Mouse (Mus musculus): Measurements from ENCODE around the gene Atad1. TPM values are rescaled to one million over a fixed set of nuclear protein-coding genes. Genes with fewer than 3 reads are reported as not detected.

Gene Atad1
- polyA plus RNA-seq, 1 experiment from 2014 or later, result 49.6 TPM

DNA sequence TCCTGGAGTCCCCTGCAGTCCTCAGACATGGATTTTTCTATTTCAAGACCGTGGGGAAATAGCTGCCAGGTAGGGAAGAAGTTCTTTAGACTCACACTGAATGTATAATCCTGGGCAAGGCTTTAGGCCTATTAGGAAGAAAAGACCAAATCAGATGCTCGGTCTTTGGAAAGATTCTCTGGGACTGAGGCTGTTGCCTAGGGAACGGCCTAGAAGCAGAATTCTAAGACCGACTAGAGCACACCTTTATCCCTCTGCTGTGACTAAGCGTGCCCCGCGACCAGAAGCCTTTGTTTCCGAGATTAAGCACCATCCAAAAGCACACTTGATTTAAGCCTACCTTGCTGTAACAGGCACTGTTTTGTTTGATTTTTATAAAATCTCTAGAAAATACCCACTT lies 97.6 kb downstream of the Atad1 start:
- no peak for ATAC-seq
- no peaks in the 10 kb centered on the region for H3K9me3 ChIP-seq (ENCODE audit: control insufficient read depth)
- H3K36me3 ChIP-seq (ENCODE audit: control insufficient read depth, insufficient read depth), result peaks cover 15% of the 10 kb centered on the region; the same call in 1 of the 2 replicates
- no peaks in the 10 kb centered on the region for H3K27me3 ChIP-seq (replicated peaks; ENCODE audit: control insufficient read depth, insufficient read depth, low read length)
- no peak overlapping the region for H3K9ac ChIP-seq (ENCODE audit: low read depth, low read length)
- no peak for TF ChIP-seq CTCF (IDR thresholded peaks at IDR 0.05; ENCODE audit: low read depth)
- no peak overlapping the region for H3K4me3 ChIP-seq (ENCODE audit: low read depth, low read length)
- H3K27ac ChIP-seq (ENCODE audit: low read depth, low read length), result no peak overlapping the region
- H3K4me1 ChIP-seq (replicated peaks; ENCODE audit: control insufficient read depth, insufficient read depth, low read length), result 0 out of 2 replicates have a peak, but pooled peaks cover 3% of the 10 kb centered on the region
- WGBS, result 91% methylated on average over 8 of the region's 8 CpGs
- no peak overlapping the region for H3K4me2 ChIP-seq (replicated peaks; ENCODE audit: low read depth)

- Histone ChIP-seq H3K9ac (ENCODE audit: low read depth, low read length) (no peak overlapping the region), H3K4me2 (replicated peaks; ENCODE audit: low read depth) (no peak overlapping the region), H3K27me3 (replicated peaks; ENCODE audit: control insufficient read depth, insufficient read depth, low read length) (no peaks in the 10 kb centered on the region), H3K9me3 (ENCODE audit: control insufficient read depth) (no peaks in the 10 kb centered on the region), H3K27ac (ENCODE audit: low read depth, low read length) (no peak overlapping the region), H3K36me3 (ENCODE audit: control insufficient read depth, insufficient read depth) (peaks cover 15% of the 10 kb centered on the region; the same call in 1 of the 2 replicates), H3K4me3 (ENCODE audit: low read depth, low read length) (no peak overlapping the region), H3K4me1 (replicated peaks; ENCODE audit: control insufficient read depth, insufficient read depth, low read length) (0 out of 2 replicates have a peak, but pooled peaks cover 3% of the 10 kb centered on the region)
- ATAC-seq, result no peak
- no peak for TF ChIP-seq CTCF (IDR thresholded peaks at IDR 0.05; ENCODE audit: low read depth)
- 91% methylated on average over 7 of the region's 7 CpGs for WGBS
These were observed 98.1 kb downstream of the Atad1 start for GRCm38 (mm10) chr19:32641535-32641934.

DNA sequence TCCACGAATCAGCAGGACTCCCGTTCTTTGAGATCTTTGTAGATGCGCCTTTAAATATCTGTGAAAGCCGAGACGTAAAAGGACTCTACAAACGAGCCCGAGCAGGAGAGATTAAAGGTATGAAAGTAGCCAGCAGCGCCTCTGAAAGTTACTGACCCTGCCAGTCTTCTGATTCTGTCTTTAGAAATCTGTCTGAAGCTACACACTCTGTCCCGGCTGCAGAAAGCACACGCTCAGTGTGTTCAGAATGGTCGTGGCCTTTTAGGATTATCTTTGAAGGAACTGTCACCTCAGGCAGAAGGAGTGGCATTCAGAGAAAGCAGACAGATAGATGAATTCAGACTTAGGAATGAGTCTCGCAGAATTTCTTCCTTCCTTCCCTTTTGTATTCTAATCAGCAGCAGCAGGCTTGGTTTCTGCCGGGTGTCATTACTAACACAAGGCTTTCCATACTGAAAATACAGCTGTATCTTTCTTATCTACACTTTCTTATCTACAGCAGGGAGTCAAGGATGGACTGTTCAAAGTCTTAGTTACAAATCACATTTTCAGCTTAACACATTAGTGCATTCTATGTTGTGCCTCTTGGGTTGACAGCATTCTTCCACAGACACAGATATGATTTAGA lies 101.2 kb downstream of the Atad1 start:
- peak overlapping the region; percentile 22; the same call in 1 of the 2 replicates for H3K27ac ChIP-seq (ENCODE audit: low read depth, low read length)
- ATAC-seq, result peak; percentile 69
- no peaks in the 10 kb centered on the region for H3K27me3 ChIP-seq (replicated peaks; ENCODE audit: control insufficient read depth, insufficient read depth, low read length)
- 0 out of 2 replicates have a peak, but pooled peaks cover 3% of the 10 kb centered on the region for H3K4me1 ChIP-seq (replicated peaks; ENCODE audit: control insufficient read depth, insufficient read depth, low read length)
- WGBS, result 42% methylated on average over 13 of the region's 13 CpGs
- H3K9ac ChIP-seq (ENCODE audit: low read depth, low read length), result no peak overlapping the region
- peak overlapping the region; percentile 51 for H3K4me2 ChIP-seq (replicated peaks; ENCODE audit: low read depth)
- peaks cover 15% of the 10 kb centered on the region; the same call in 1 of the 2 replicates for H3K36me3 ChIP-seq (ENCODE audit: control insufficient read depth, insufficient read depth)
- no peak overlapping the region for H3K4me3 ChIP-seq (ENCODE audit: low read depth, low read length)
- no peaks in the 10 kb centered on the region for H3K9me3 ChIP-seq (ENCODE audit: control insufficient read depth)
- TF ChIP-seq CTCF (IDR thresholded peaks at IDR 0.05; ENCODE audit: low read depth), result no peak

DNA sequence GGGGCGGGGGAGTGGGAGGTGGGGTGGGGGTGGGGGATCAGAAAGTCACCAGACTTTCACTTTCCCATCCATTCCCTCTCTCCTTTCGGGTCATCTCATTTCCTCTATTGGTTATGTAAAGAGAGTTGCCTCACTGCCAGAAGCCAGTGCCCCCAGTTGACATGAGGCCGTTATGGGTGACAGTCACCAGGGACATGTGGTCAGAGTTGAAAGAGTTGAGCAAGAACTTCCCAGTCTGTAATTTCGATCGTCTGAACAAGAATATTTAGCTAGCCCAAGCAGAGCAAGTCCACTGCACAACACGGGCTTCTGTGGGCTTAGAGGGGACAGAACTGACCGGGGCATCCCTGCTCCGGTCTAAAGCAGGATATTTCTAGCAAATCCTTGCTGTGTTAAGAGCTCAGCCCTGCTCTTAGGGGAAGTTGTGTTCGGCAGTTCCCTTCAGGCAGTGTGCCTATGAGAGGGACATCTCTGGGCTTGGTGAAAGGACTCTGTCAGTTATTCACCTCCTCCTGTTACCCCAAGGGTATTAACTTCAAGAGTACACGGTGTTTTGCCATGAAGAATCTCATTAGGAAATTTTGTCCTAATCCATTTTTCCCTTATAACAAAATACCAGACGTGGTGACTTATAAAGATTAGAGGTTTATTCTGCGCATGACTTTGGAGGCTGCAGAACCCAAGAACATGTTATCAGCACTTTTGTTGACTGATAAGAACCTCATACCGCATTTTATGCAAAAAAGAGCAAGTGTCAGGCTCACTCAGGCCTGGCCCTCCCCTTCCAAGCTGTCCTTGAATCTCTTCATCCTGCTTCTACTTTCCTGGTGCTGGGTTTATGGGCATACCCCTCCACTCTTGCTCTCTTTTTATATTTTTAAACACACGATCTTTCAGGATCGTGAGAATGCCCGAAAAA lies 102.0 kb downstream of the Atad1 start:
- H3K27ac ChIP-seq (ENCODE audit: low read depth, low read length), result 0 out of 2 replicates have a peak overlapping the region, but pooled peaks have one; percentile 22
- H3K4me2 ChIP-seq (replicated peaks; ENCODE audit: low read depth), result peak overlapping the region; percentile 51
- H3K36me3 ChIP-seq (ENCODE audit: control insufficient read depth, insufficient read depth), result peaks cover 15% of the 10 kb centered on the region; the same call in 1 of the 2 replicates
- H3K9ac ChIP-seq (ENCODE audit: low read depth, low read length), result no peak overlapping the region
- H3K4me1 ChIP-seq (replicated peaks; ENCODE audit: control insufficient read depth, insufficient read depth, low read length), result 0 out of 2 replicates have a peak, but pooled peaks cover 3% of the 10 kb centered on the region
- no peaks in the 10 kb centered on the region for H3K27me3 ChIP-seq (replicated peaks; ENCODE audit: control insufficient read depth, insufficient read depth, low read length)
- TF ChIP-seq CTCF (IDR thresholded peaks at IDR 0.05; ENCODE audit: low read depth), result no peak
- WGBS, result 55% methylated on average over 16 of the region's 16 CpGs
- H3K4me3 ChIP-seq (ENCODE audit: low read depth, low read length), result no peak overlapping the region
- ATAC-seq, result no peak
- no peaks in the 10 kb centered on the region for H3K9me3 ChIP-seq (ENCODE audit: control insufficient read depth)

GRCm38 (mm10) chr19:32634916-32635315 lies 104.7 kb downstream of the Atad1 start:
- ATAC-seq, result no peak
- Histone ChIP-seq H3K27me3 (replicated peaks; ENCODE audit: control insufficient read depth, insufficient read depth, low read length) (no peaks in the 10 kb centered on the region), H3K4me2 (replicated peaks; ENCODE audit: low read depth) (no peak overlapping the region), H3K4me1 (replicated peaks; ENCODE audit: control insufficient read depth, insufficient read depth, low read length) (0 out of 2 replicates have a peak, but pooled peaks cover 3% of the 10 kb centered on the region), H3K27ac (ENCODE audit: low read depth, low read length) (no peak overlapping the region), H3K4me3 (ENCODE audit: low read depth, low read length) (no peak overlapping the region), H3K36me3 (ENCODE audit: control insufficient read depth, insufficient read depth) (peaks cover 9% of the 10 kb centered on the region; the same call in 1 of the 2 replicates), H3K9ac (ENCODE audit: low read depth, low read length) (no peak overlapping the region), H3K9me3 (ENCODE audit: control insufficient read depth) (no peaks in the 10 kb centered on the region)
- no peak for TF ChIP-seq CTCF (IDR thresholded peaks at IDR 0.05; ENCODE audit: low read depth)
- WGBS, result 77% methylated on average over 8 of the region's 8 CpGs

DNA sequence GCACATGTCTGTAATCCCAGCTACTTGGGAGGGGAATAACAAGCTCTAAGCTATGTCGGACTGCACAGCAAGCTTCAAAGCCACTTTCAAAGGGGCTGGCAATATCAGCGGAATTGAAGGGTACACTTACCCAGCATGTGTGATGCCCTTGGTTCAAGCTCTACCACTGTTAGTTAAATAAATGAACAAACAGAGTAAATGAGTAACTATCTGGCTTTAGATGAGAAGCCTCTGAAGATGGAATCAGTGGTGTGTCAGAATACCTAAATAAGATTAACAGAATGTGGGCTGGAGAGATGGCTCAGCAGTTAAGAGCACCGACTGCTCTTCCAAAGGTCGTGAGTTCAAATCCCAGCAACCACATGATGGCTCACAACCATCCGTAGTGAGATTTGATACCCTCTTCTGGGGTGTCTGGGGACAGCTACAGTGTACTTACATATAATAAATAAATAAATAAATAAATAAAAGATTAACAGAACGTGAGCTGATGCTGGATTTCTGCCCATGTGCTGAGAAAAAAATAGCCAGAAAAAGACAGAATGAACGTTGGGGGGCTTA lies 110.9 kb downstream of the Atad1 start:
- Histone ChIP-seq H3K4me2 (replicated peaks; ENCODE audit: low read depth) (no peak overlapping the region), H3K9me3 (ENCODE audit: control insufficient read depth) (no peaks in the 10 kb centered on the region), H3K27ac (ENCODE audit: low read depth, low read length) (no peak overlapping the region), H3K4me3 (ENCODE audit: low read depth, low read length) (no peak overlapping the region), H3K9ac (ENCODE audit: low read depth, low read length) (no peak overlapping the region), H3K36me3 (ENCODE audit: control insufficient read depth, insufficient read depth) (no peaks in the 10 kb centered on the region), H3K4me1 (replicated peaks; ENCODE audit: control insufficient read depth, insufficient read depth, low read length) (no peaks in the 10 kb centered on the region), H3K27me3 (replicated peaks; ENCODE audit: control insufficient read depth, insufficient read depth, low read length) (no peaks in the 10 kb centered on the region)
- ATAC-seq, result no peak
- 78% methylated on average over 7 of the region's 7 CpGs for WGBS
- no peak for TF ChIP-seq CTCF (IDR thresholded peaks at IDR 0.05; ENCODE audit: low read depth)
